Mouse (Mus musculus): ENCODE data around the gene Arsg. TPM values are rescaled to one million over a fixed set of nuclear protein-coding genes. Genes with fewer than 3 reads are reported as not detected.

Gene Arsg
- polyA plus RNA-seq, 1 experiment from 2014 or later = 2.3 TPM

GRCm38 (mm10) chr11:109553921-109554320 lies 80.7 kb downstream of the Arsg start:
- Histone ChIP-seq H3K4me3 (ENCODE audit: low read depth, low read length) (no peak overlapping the region), H3K27ac (ENCODE audit: low read depth, low read length) (no peak overlapping the region), H3K27me3 (ENCODE audit: control insufficient read depth, insufficient read depth, low read length) (no peaks in the 10 kb centered on the region), H3K4me2 (ENCODE audit: low read depth) (no peak overlapping the region), H3K9ac (ENCODE audit: low read length) (no peak overlapping the region), H3K4me1 (ENCODE audit: control insufficient read depth, insufficient read depth, low read length) (no peaks in the 10 kb centered on the region), H3K36me3 (ENCODE audit: control insufficient read depth, insufficient read depth, low read length) (no peaks in the 10 kb centered on the region), H3K9me3 (ENCODE audit: control insufficient read depth, low read length) (no peaks in the 10 kb centered on the region)
- 82% methylated on average over 4 of the region's 4 CpGs for WGBS
- ATAC-seq (ENCODE audit: insufficient read depth, low FRiP score, low TSS enrichment) = no peak
- DNase-seq (ENCODE audit: low spot score) = no peak

DNA sequence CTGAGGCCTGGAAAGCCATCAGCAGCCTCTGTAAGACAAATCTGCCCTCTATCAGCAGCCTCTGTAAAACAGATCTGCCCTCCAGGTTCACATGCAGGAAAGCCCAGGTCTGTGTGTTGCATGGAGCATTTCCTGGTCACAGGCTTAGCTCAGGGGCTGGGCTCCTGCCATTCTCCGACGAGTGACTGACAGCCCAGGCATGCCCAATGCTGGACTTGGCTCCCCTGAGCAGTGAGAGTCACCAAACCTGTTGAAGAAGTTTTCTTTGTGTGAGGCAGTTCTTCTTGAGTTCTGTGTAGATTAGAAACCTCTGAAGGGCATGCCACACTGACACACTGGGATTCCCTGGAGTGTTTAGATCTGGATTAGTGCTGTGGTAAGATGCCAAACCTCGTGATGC lies 81.3 kb downstream of the Arsg start:
- ATAC-seq (ENCODE audit: insufficient read depth, low FRiP score, low TSS enrichment) (no peak), DNase-seq (ENCODE audit: low spot score) (no peak)
- Histone ChIP-seq H3K9ac (ENCODE audit: low read length) (no peak overlapping the region), H3K27ac (ENCODE audit: low read depth, low read length) (no peak overlapping the region), H3K4me3 (ENCODE audit: low read depth, low read length) (no peak overlapping the region), H3K4me1 (ENCODE audit: control insufficient read depth, insufficient read depth, low read length) (no peaks in the 10 kb centered on the region), H3K4me2 (ENCODE audit: low read depth) (no peak overlapping the region), H3K27me3 (ENCODE audit: control insufficient read depth, insufficient read depth, low read length) (no peaks in the 10 kb centered on the region), H3K36me3 (ENCODE audit: control insufficient read depth, insufficient read depth, low read length) (no peaks in the 10 kb centered on the region), H3K9me3 (ENCODE audit: control insufficient read depth, low read length) (no peaks in the 10 kb centered on the region)
- 65% methylated on average over 3 of the region's 3 CpGs for WGBS

GRCm38 (mm10) chr11:109556130-109556529 lies 83.0 kb downstream of the Arsg start:
- Histone ChIP-seq H3K4me1 (ENCODE audit: control insufficient read depth, insufficient read depth, low read length) (no peaks in the 10 kb centered on the region), H3K27ac (ENCODE audit: low read depth, low read length) (no peak overlapping the region), H3K4me2 (ENCODE audit: low read depth) (no peak overlapping the region), H3K9ac (ENCODE audit: low read length) (no peak overlapping the region), H3K36me3 (ENCODE audit: control insufficient read depth, insufficient read depth, low read length) (no peaks in the 10 kb centered on the region), H3K27me3 (ENCODE audit: control insufficient read depth, insufficient read depth, low read length) (no peaks in the 10 kb centered on the region), H3K9me3 (ENCODE audit: control insufficient read depth, low read length) (no peaks in the 10 kb centered on the region), H3K4me3 (ENCODE audit: low read depth, low read length) (no peak overlapping the region)
- ATAC-seq (ENCODE audit: insufficient read depth, low FRiP score, low TSS enrichment) (no peak), DNase-seq (ENCODE audit: low spot score) (no peak)
- 92% methylated on average over 6 of the region's 6 CpGs for WGBS

DNA sequence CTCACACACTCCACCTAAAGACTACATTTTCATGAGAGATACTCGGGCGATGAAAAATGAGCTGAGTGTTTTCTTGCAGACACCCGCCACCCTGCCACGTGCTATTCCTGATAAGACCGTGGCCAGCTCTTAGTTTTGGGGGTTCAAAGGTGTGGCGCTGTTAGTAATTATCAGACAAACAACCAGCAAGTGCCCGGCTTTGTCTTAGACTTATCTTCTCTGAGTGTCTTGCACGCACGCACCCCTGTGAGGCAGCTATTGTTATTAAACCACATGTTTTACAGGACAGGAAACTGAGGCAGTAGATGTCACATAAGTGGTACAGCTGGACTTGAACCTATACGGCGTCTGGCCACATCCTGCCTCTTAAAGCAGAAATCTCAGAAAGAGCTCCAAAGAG lies 84.2 kb downstream of the Arsg start:
- Histone ChIP-seq H3K4me1 (ENCODE audit: control insufficient read depth, insufficient read depth, low read length) (no peaks in the 10 kb centered on the region), H3K9ac (ENCODE audit: low read length) (no peak overlapping the region), H3K4me3 (ENCODE audit: low read depth, low read length) (no peak overlapping the region), H3K4me2 (ENCODE audit: low read depth) (no peak overlapping the region), H3K36me3 (ENCODE audit: control insufficient read depth, insufficient read depth, low read length) (no peaks in the 10 kb centered on the region), H3K27me3 (ENCODE audit: control insufficient read depth, insufficient read depth, low read length) (no peaks in the 10 kb centered on the region), H3K27ac (ENCODE audit: low read depth, low read length) (no peak overlapping the region), H3K9me3 (ENCODE audit: control insufficient read depth, low read length) (no peaks in the 10 kb centered on the region)
- 90% methylated on average over 11 of the region's 11 CpGs for WGBS
- ATAC-seq (ENCODE audit: insufficient read depth, low FRiP score, low TSS enrichment) (no peak), DNase-seq (ENCODE audit: low spot score) (no peak)

GRCm38 (mm10) chr11:109559241-109559640 lies 86.1 kb downstream of the Arsg start:
- Histone ChIP-seq H3K9ac (ENCODE audit: low read length) (no peak overlapping the region), H3K4me2 (ENCODE audit: low read depth) (no peak overlapping the region), H3K4me1 (ENCODE audit: control insufficient read depth, insufficient read depth, low read length) (no peaks in the 10 kb centered on the region), H3K4me3 (ENCODE audit: low read depth, low read length) (no peak overlapping the region), H3K27ac (ENCODE audit: low read depth, low read length) (no peak overlapping the region), H3K9me3 (ENCODE audit: control insufficient read depth, low read length) (no peaks in the 10 kb centered on the region), H3K36me3 (ENCODE audit: control insufficient read depth, insufficient read depth, low read length) (no peaks in the 10 kb centered on the region), H3K27me3 (ENCODE audit: control insufficient read depth, insufficient read depth, low read length) (no peaks in the 10 kb centered on the region)
- 88% methylated on average over 12 of the region's 12 CpGs for WGBS
- DNase-seq (ENCODE audit: low spot score) (no peak), ATAC-seq (ENCODE audit: insufficient read depth, low FRiP score, low TSS enrichment) (no peak)

- DNase-seq (ENCODE audit: low spot score) (no peak), ATAC-seq (ENCODE audit: insufficient read depth, low FRiP score, low TSS enrichment) (no peak)
- Histone ChIP-seq H3K27me3 (ENCODE audit: control insufficient read depth, insufficient read depth, low read length) (no peaks in the 10 kb centered on the region), H3K4me1 (ENCODE audit: control insufficient read depth, insufficient read depth, low read length) (no peaks in the 10 kb centered on the region), H3K36me3 (ENCODE audit: control insufficient read depth, insufficient read depth, low read length) (no peaks in the 10 kb centered on the region), H3K4me2 (ENCODE audit: low read depth) (no peak overlapping the region), H3K27ac (ENCODE audit: low read depth, low read length) (no peak overlapping the region), H3K9ac (ENCODE audit: low read length) (no peak overlapping the region), H3K9me3 (ENCODE audit: control insufficient read depth, low read length) (no peaks in the 10 kb centered on the region), H3K4me3 (ENCODE audit: low read depth, low read length) (no peak overlapping the region)
- WGBS = 33% methylated on average over 9 of the region's 9 CpGs
These were observed 87.7 kb downstream of the Arsg start for GRCm38 (mm10) chr11:109560793-109561257.

GRCm38 (mm10) chr11:109561445-109561844 lies 88.3 kb downstream of the Arsg start:
- no peak overlapping the region for H3K9ac ChIP-seq (ENCODE audit: low read length)
- 53% methylated on average over 3 of the region's 3 CpGs for WGBS
- no peak overlapping the region for H3K4me3 ChIP-seq (ENCODE audit: low read depth, low read length)
- no peaks in the 10 kb centered on the region for H3K27me3 ChIP-seq (ENCODE audit: control insufficient read depth, insufficient read depth, low read length)
- no peaks in the 10 kb centered on the region for H3K4me1 ChIP-seq (ENCODE audit: control insufficient read depth, insufficient read depth, low read length)
- H3K27ac ChIP-seq (ENCODE audit: low read depth, low read length) = no peak overlapping the region
- H3K9me3 ChIP-seq (ENCODE audit: control insufficient read depth, low read length) = no peaks in the 10 kb centered on the region
- no peaks in the 10 kb centered on the region for H3K36me3 ChIP-seq (ENCODE audit: control insufficient read depth, insufficient read depth, low read length)
- DNase-seq (ENCODE audit: low spot score) = no peak
- H3K4me2 ChIP-seq (ENCODE audit: low read depth) = no peak overlapping the region
- no peak for ATAC-seq (ENCODE audit: insufficient read depth, low FRiP score, low TSS enrichment)

DNA sequence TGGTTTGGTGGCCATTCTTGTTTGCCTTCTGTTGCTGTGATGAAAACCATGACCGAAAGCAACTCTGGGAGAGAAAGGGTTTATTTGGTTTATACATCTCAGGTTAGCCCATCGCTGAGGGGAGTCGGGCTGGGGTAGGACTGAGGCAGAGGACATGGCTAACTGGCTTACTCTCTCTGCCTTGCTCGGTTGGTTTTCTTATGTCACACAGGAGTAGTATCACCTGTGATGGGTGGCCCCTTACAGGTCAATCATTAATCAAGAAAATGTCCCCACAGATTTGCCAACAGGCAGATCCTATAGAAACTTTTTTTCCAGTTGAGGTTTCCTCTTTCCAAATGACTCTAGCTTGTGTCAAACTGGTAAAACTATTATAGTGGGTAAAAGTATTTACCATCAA lies 90.5 kb downstream of the Arsg start:
- Histone ChIP-seq H3K27me3 (ENCODE audit: control insufficient read depth, insufficient read depth, low read length) (no peaks in the 10 kb centered on the region), H3K9me3 (ENCODE audit: control insufficient read depth, low read length) (no peaks in the 10 kb centered on the region), H3K4me2 (ENCODE audit: low read depth) (no peak overlapping the region), H3K36me3 (ENCODE audit: control insufficient read depth, insufficient read depth, low read length) (no peaks in the 10 kb centered on the region), H3K4me1 (ENCODE audit: control insufficient read depth, insufficient read depth, low read length) (no peaks in the 10 kb centered on the region), H3K9ac (ENCODE audit: low read length) (no peak overlapping the region), H3K27ac (ENCODE audit: low read depth, low read length) (no peak overlapping the region), H3K4me3 (ENCODE audit: low read depth, low read length) (no peak overlapping the region)
- WGBS = 84% methylated on average over 4 of the region's 4 CpGs
- ATAC-seq (ENCODE audit: insufficient read depth, low FRiP score, low TSS enrichment) = no peak
- DNase-seq (ENCODE audit: low spot score) = no peak

DNA sequence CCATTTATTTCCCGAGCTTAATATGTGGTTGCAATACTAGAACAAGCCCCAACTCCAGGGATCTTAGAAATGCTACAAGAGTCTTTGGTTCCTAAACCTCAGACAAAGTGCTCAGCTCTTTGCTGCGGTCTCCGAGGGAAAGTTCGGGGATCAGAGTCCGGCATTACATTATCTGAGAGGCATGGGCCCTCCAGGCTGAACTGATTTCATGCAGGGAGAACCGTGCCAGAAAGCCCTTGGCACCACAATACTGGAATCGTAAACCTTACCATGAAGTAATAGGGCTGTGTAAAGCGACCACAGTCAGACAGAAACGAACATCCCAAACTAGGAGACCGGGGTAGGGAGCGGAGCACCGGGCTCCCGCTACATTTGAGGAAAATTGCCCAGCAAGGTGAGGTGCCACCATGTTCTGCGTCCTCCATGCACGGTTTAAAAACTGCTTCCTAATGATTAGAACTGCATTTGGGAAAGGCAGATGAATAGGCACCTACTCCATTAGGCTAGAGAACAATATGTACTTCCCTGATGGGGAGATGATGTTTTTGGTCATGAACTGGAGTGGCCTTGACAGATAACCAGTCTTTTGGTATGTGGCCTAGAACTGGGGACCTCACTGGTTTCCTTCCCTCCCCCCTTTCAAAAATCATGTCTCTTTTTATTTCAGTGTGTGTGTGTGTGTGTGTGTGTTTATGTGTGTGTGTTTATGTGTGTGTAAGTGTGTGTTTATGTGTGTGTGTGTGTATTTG lies 91.5 kb downstream of the Arsg start:
- no peak overlapping the region for H3K4me2 ChIP-seq (ENCODE audit: low read depth)
- DNase-seq (ENCODE audit: low spot score) = no peak
- H3K36me3 ChIP-seq (ENCODE audit: control insufficient read depth, insufficient read depth, low read length) = no peaks in the 10 kb centered on the region
- H3K9me3 ChIP-seq (ENCODE audit: control insufficient read depth, low read length) = no peaks in the 10 kb centered on the region
- no peaks in the 10 kb centered on the region for H3K27me3 ChIP-seq (ENCODE audit: control insufficient read depth, insufficient read depth, low read length)
- no peak for ATAC-seq (ENCODE audit: insufficient read depth, low FRiP score, low TSS enrichment)
- WGBS = 88% methylated on average over 15 of the region's 15 CpGs
- no peak overlapping the region for H3K9ac ChIP-seq (ENCODE audit: low read length)
- H3K4me3 ChIP-seq (ENCODE audit: low read depth, low read length) = no peak overlapping the region
- no peak overlapping the region for H3K27ac ChIP-seq (ENCODE audit: low read depth, low read length)
- H3K4me1 ChIP-seq (ENCODE audit: control insufficient read depth, insufficient read depth, low read length) = no peaks in the 10 kb centered on the region
